9 mouse cellular contexts compared by ENCODE assay signal in genomic region chr3:101601003-101601525, GRCm38 (mm10). TPM values are rescaled to one million over a fixed set of nuclear protein-coding genes. Genes with fewer than 3 reads are reported as not detected.
A peak's percentile ranks its signal among the peaks of the same experiment; 100 is the strongest.
DNase-seq lines count a peak whose midpoint lies in the region; ATAC-seq and TF ChIP-seq lines count a peak whose summit lies in the region.
"Had no signal": no experiment of that assay in that cellular context is flagged by ENCODE, and none has a peak within 500 bp of the region (broad histone marks: within the 10 kb centered on the region; RNA-seq: fewer than 3 reads in every experiment).

No protein-coding gene starts in this region.

- peaks cover 36% of the 10 kb centered on the region for H3K4me1 ChIP-seq in embryonic fibroblast, embryonic 13.5 days (ENCODE audit: control insufficient read depth, insufficient read depth, low read length)
- H3K4me1 ChIP-seq in kidney, embryonic 16.5 days (ENCODE audit: insufficient read depth, low read length) = peaks cover 84% of the 10 kb centered on the region
- peaks cover 85% of the 10 kb centered on the region for H3K4me1 ChIP-seq in neural tube, embryonic 13.5 days (replicated peaks)

- H3K9ac ChIP-seq in kidney, embryonic 16.5 days (replicated peaks; ENCODE audit: low read length) = peak overlapping the region; percentile 51
- H3K9ac ChIP-seq in neural tube, embryonic 13.5 days = peak overlapping the region; percentile 34

- no peak for ATAC-seq in kidney, embryonic 16.5 days (ENCODE audit: low FRiP score, low TSS enrichment)
- ATAC-seq in neural tube, embryonic 13.5 days (ENCODE audit: low read depth) = no peak
- ATAC-seq: Patski had no signal

- H3K9me3 ChIP-seq in kidney, embryonic 16.5 days (ENCODE audit: low read length) = no peaks in the 10 kb centered on the region
- no peaks in the 10 kb centered on the region for H3K9me3 ChIP-seq in neural tube, embryonic 13.5 days

- 60% methylated on average over 8 of the region's 8 CpGs for WGBS in kidney, embryonic 16.5 days
- WGBS in neural tube, embryonic 13.5 days = 52% methylated on average over 8 of the region's 8 CpGs

- no peaks in the 10 kb centered on the region for H3K27me3 ChIP-seq in kidney, embryonic 16.5 days (ENCODE audit: insufficient read depth, low read length)
- H3K27me3 ChIP-seq in neural tube, embryonic 13.5 days = no peaks in the 10 kb centered on the region
- H3K27me3 ChIP-seq: Patski had no signal

- peak overlapping the region; percentile 94 for H3K27ac ChIP-seq in embryonic fibroblast, embryonic 13.5 days (ENCODE audit: insufficient read depth, low read length)
- peak overlapping the region; percentile 99 for H3K27ac ChIP-seq in kidney, embryonic 16.5 days (ENCODE audit: low read length)
- H3K27ac ChIP-seq in neural tube, embryonic 13.5 days (replicated peaks) = 0 out of 2 replicates have a peak overlapping the region, but pooled peaks have one; percentile 23

- peak; percentile 37 for DNase-seq in kidney, adult 9 months
- no peak for DNase-seq in kidney, postnatal 36 days
- DNase-seq in spleen, adult 18-20 months = no peak
- DNase-seq in thymus, postnatal 10 days (ENCODE audit: low spot score in 2 of 2) = no peak
- DNase-seq in layer of hippocampus, postnatal 25 days (ENCODE audit: extremely low spot score in 1 of 2, low spot score in 1 of 2) = no peak

- H3K4me2 ChIP-seq in kidney, embryonic 16.5 days (replicated peaks; ENCODE audit: low read depth, low read length) = peak overlapping the region; percentile 75
- peak overlapping the region; percentile 72 for H3K4me2 ChIP-seq in neural tube, embryonic 13.5 days

- H3K36me3 ChIP-seq in kidney, embryonic 16.5 days (ENCODE audit: insufficient read depth, low read length) = no peaks in the 10 kb centered on the region
- no peaks in the 10 kb centered on the region for H3K36me3 ChIP-seq in neural tube, embryonic 13.5 days

- TF ChIP-seq CTCF in embryonic fibroblast, embryonic 13.5 days (IDR thresholded peaks at IDR 0.05; ENCODE audit: borderline replicate concordance, insufficient read depth, low read length) = no peak

- peak overlapping the region; percentile 13; the same call in 1 of the 2 replicates for H3K4me3 ChIP-seq in embryonic fibroblast, embryonic 13.5 days (ENCODE audit: insufficient read depth, low read length)
- peak overlapping the region; percentile 94 for H3K4me3 ChIP-seq in kidney, embryonic 16.5 days (ENCODE audit: low read length)
- peak overlapping the region; percentile 79; the same call in 1 of the 2 replicates for H3K4me3 ChIP-seq in neural tube, embryonic 13.5 days

- TF ChIP-seq POLR2A in embryonic fibroblast, embryonic 13.5 days (IDR thresholded peaks at IDR 0.05; ENCODE audit: low read depth, low read length) = no peak

RNA-seq across cellular contexts. Expression of gene Atp1a1, which starts 3.4 kb away (rescaled TPM):
- polyA plus RNA-seq in embryonic fibroblast, embryonic 13.5 days (2011; ENCODE audit: insufficient read length, low read depth, missing spikeins) = 211 and 238 TPM in 2 replicates
- polyA plus RNA-seq in kidney, embryonic 16.5 days (2015; fragmentation: Nextera tagmentation; extraction: Ambion mirVana) = 362 and 426 TPM in 2 replicates
- 66.4 and 69.5 TPM in 2 replicates for polyA plus RNA-seq in neural tube, embryonic 13.5 days (2015; fragmentation: Nextera tagmentation; extraction: Ambion mirVana)
- 100 to 1,000 TPM; 496 to 507 TPM for total RNA-seq in layer of hippocampus, postnatal 25 days (2021)

Comparison
In these comparisons a context has a peak if more than half of its experiments do, and no peak if none do; other contexts are left out.
1. H3K27ac ChIP-seq: peak in every context shown above with its lines; median percentile 99 in kidney, embryonic 16.5 days; 94 in embryonic fibroblast, embryonic 13.5 days; 23 in neural tube, embryonic 13.5 days.
2. H3K4me3 ChIP-seq: peak in every context shown above with its lines; median percentile 94 in kidney, embryonic 16.5 days; 79 in neural tube, embryonic 13.5 days; 13 in embryonic fibroblast, embryonic 13.5 days.